Mouse (Mus musculus): ENCODE measurements around the gene Ttyh1. TPM values are rescaled to one million over a fixed set of nuclear protein-coding genes. Genes with fewer than 3 reads are reported as not detected.

The Ttyh1 gene
- polyA plus RNA-seq, 1 experiment from 2014 or later, result 3.2 TPM

GRCm38 (mm10) chr7:4091170-4091569, 28.0 kb upstream of the Ttyh1 start:
- ATAC-seq, result no peak
- H3K9ac ChIP-seq (replicated peaks), result no peak overlapping the region
- 37% methylated on average over 8 of the region's 8 CpGs for WGBS (ENCODE audit: insufficient replicate concordance)

GRCm38 (mm10) chr7:4098301-4098700, 20.9 kb upstream of the Ttyh1 start:
- no peak for TF ChIP-seq EP300 (IDR thresholded peaks at IDR 0.05; ENCODE audit: low read depth)
- no peak for TF ChIP-seq CTCF (IDR thresholded peaks at IDR 0.05; ENCODE audit: low read depth)
- Histone ChIP-seq H3K27me3 (ENCODE audit: insufficient read depth, low read length) (no peaks in the 10 kb centered on the region), H3K27ac (ENCODE audit: low read depth) (no peak overlapping the region), H3K4me2 (ENCODE audit: low read depth, low read length) (no peak overlapping the region), H3K4me1 (ENCODE audit: insufficient read depth) (no peaks in the 10 kb centered on the region), H3K4me3 (ENCODE audit: low read depth, low read length) (no peak overlapping the region), H3K36me3 (replicated peaks; ENCODE audit: insufficient read depth, low read length) (no peaks in the 10 kb centered on the region), H3K9ac (replicated peaks) (no peak overlapping the region), H3K9me3 (ENCODE audit: low read length) (no peaks in the 10 kb centered on the region)
- DNase-seq (no peak), ATAC-seq (no peak)
- WGBS (ENCODE audit: insufficient replicate concordance), result 68% methylated on average over 2 of the region's 2 CpGs

More at GRCm38 (mm10) chr7:4091170-4091569, 28.0 kb upstream of the Ttyh1 start:
- Histone ChIP-seq H3K9me3 (ENCODE audit: low read length) (no peaks in the 10 kb centered on the region), H3K36me3 (replicated peaks; ENCODE audit: insufficient read depth, low read length) (no peaks in the 10 kb centered on the region), H3K4me1 (ENCODE audit: insufficient read depth) (peaks cover 10% of the 10 kb centered on the region; the same call in 1 of the 2 replicates), H3K4me3 (ENCODE audit: low read depth, low read length) (no peak overlapping the region), H3K27me3 (ENCODE audit: insufficient read depth, low read length) (no peaks in the 10 kb centered on the region), H3K27ac (ENCODE audit: low read depth) (no peak overlapping the region), H3K4me2 (ENCODE audit: low read depth, low read length) (no peak overlapping the region)
- TF ChIP-seq EP300 (IDR thresholded peaks at IDR 0.05; ENCODE audit: low read depth) (no peak), CTCF (IDR thresholded peaks at IDR 0.05; ENCODE audit: low read depth) (no peak)
- DNase-seq, result no peak

- WGBS (ENCODE audit: insufficient replicate concordance), result 52% methylated on average over 2 of the region's 2 CpGs
- Histone ChIP-seq H3K36me3 (replicated peaks; ENCODE audit: insufficient read depth, low read length) (no peaks in the 10 kb centered on the region), H3K9me3 (ENCODE audit: low read length) (no peaks in the 10 kb centered on the region), H3K27me3 (ENCODE audit: insufficient read depth, low read length) (no peaks in the 10 kb centered on the region), H3K9ac (replicated peaks) (no peak overlapping the region), H3K4me1 (ENCODE audit: insufficient read depth) (no peaks in the 10 kb centered on the region), H3K4me2 (ENCODE audit: low read depth, low read length) (no peak overlapping the region), H3K4me3 (ENCODE audit: low read depth, low read length) (no peak overlapping the region), H3K27ac (ENCODE audit: low read depth) (no peak overlapping the region)
- DNase-seq (no peak), ATAC-seq (no peak)
- no peak for TF ChIP-seq EP300 (IDR thresholded peaks at IDR 0.05; ENCODE audit: low read depth)
- 0 out of 2 replicates have a peak, but pooled peaks have one; percentile 3 for TF ChIP-seq CTCF (IDR thresholded peaks at IDR 0.05; ENCODE audit: low read depth)
Measured at GRCm38 (mm10) chr7:4098832-4099231, 20.4 kb upstream of the Ttyh1 start.

- Histone ChIP-seq H3K9me3 (ENCODE audit: low read length) (no peaks in the 10 kb centered on the region), H3K27ac (ENCODE audit: low read depth) (no peak overlapping the region), H3K27me3 (ENCODE audit: insufficient read depth, low read length) (no peaks in the 10 kb centered on the region), H3K4me3 (ENCODE audit: low read depth, low read length) (no peak overlapping the region), H3K9ac (replicated peaks) (no peak overlapping the region), H3K4me1 (ENCODE audit: insufficient read depth) (no peaks in the 10 kb centered on the region), H3K4me2 (ENCODE audit: low read depth, low read length) (no peak overlapping the region), H3K36me3 (replicated peaks; ENCODE audit: insufficient read depth, low read length) (no peaks in the 10 kb centered on the region)
- no peak for ATAC-seq
- TF ChIP-seq EP300 (IDR thresholded peaks at IDR 0.05; ENCODE audit: low read depth) (no peak), CTCF (IDR thresholded peaks at IDR 0.05; ENCODE audit: low read depth) (no peak)
- no peak for DNase-seq
- 81% methylated on average over 5 of the region's 5 CpGs for WGBS (ENCODE audit: insufficient replicate concordance)
Measured at GRCm38 (mm10) chr7:4101144-4101543, 18.1 kb upstream of the Ttyh1 start.

- DNase-seq, result no peak
- Histone ChIP-seq H3K4me3 (ENCODE audit: low read depth, low read length) (no peak overlapping the region), H3K27me3 (ENCODE audit: insufficient read depth, low read length) (no peaks in the 10 kb centered on the region), H3K4me1 (ENCODE audit: insufficient read depth) (no peaks in the 10 kb centered on the region), H3K9ac (replicated peaks) (no peak overlapping the region), H3K36me3 (replicated peaks; ENCODE audit: insufficient read depth, low read length) (no peaks in the 10 kb centered on the region), H3K9me3 (ENCODE audit: low read length) (no peaks in the 10 kb centered on the region), H3K27ac (ENCODE audit: low read depth) (no peak overlapping the region), H3K4me2 (ENCODE audit: low read depth, low read length) (no peak overlapping the region)
- no peak for ATAC-seq
- TF ChIP-seq CTCF (IDR thresholded peaks at IDR 0.05; ENCODE audit: low read depth), result peak; percentile 79
- TF ChIP-seq EP300 (IDR thresholded peaks at IDR 0.05; ENCODE audit: low read depth), result no peak
- 13% methylated on average over 4 of the region's 4 CpGs for WGBS (ENCODE audit: insufficient replicate concordance)
Measured at GRCm38 (mm10) chr7:4103411-4103810, 15.8 kb upstream of the Ttyh1 start.

- no peaks in the 10 kb centered on the region for H3K4me1 ChIP-seq (ENCODE audit: insufficient read depth)
- WGBS (ENCODE audit: insufficient replicate concordance), result 39% methylated on average over 3 of the region's 3 CpGs
- H3K4me2 ChIP-seq (ENCODE audit: low read depth, low read length), result no peak overlapping the region
- no peaks in the 10 kb centered on the region for H3K27me3 ChIP-seq (ENCODE audit: insufficient read depth, low read length)
- H3K9me3 ChIP-seq (ENCODE audit: low read length), result no peaks in the 10 kb centered on the region
- TF ChIP-seq CTCF (IDR thresholded peaks at IDR 0.05; ENCODE audit: low read depth) (no peak), EP300 (IDR thresholded peaks at IDR 0.05; ENCODE audit: low read depth) (no peak)
- DNase-seq (no peak), ATAC-seq (no peak)
- H3K9ac ChIP-seq (replicated peaks), result no peak overlapping the region
- no peak overlapping the region for H3K4me3 ChIP-seq (ENCODE audit: low read depth, low read length)
- H3K27ac ChIP-seq (ENCODE audit: low read depth), result no peak overlapping the region
- no peaks in the 10 kb centered on the region for H3K36me3 ChIP-seq (replicated peaks; ENCODE audit: insufficient read depth, low read length)
Measured at GRCm38 (mm10) chr7:4111766-4112165, 7.4 kb upstream of the Ttyh1 start.
